Mouse (Mus musculus) stomach, embryonic 15.5 days (tissue): ENCODE measurements around the gene Cul7. TPM values are rescaled to one million over a fixed set of nuclear protein-coding genes. Genes with fewer than 3 reads are reported as not detected.
A peak's percentile ranks its signal among the peaks of the same experiment; 100 is the strongest.

Experiments used
- ATAC-seq: fragments of 200-750 bp; cut with Nextera tagmentation; 2 replicates; pipeline ENCODE4 v1.8.0; 2017; ENCODE audit warnings: low read depth, moderate number of reproducible peaks, moderate TSS enrichment; ENCODE audit not compliant: insufficient read depth, low FRiP score
- H3K27ac ChIP-seq: fragments of 300-500 bp; sonication (generic); 2 replicates; pipeline ENCODE4 v1.5.1; 2015; ENCODE audit warnings: mild to moderate bottlenecking, inconsistent platforms
- H3K27me3 ChIP-seq: fragments of 300-500 bp; sonication (generic); replicated peaks from 2 replicates; pipeline ENCODE4 v1.6.1; 2015; ENCODE audit warnings: inconsistent platforms
- H3K36me3 ChIP-seq: fragments of 300-500 bp; sonication (generic); 2 replicates; pipeline ENCODE4 v1.6.1; 2015; ENCODE audit warnings: inconsistent platforms
- H3K4me1 ChIP-seq: fragments of 300-500 bp; sonication (generic); 2 replicates; pipeline ENCODE4 v1.6.1; 2015; ENCODE audit warnings: inconsistent platforms
- H3K4me2 ChIP-seq: fragments of 300-500 bp; sonication (generic); 2 replicates; pipeline ENCODE4 v1.6.1; 2015; ENCODE audit warnings: mild to moderate bottlenecking, inconsistent platforms
- H3K4me3 ChIP-seq: fragments of 300-500 bp; sonication (generic); replicated peaks from 2 replicates; pipeline ENCODE4 v1.5.1; 2015; ENCODE audit warnings: inconsistent platforms
- H3K9ac ChIP-seq: fragments of 300-500 bp; sonication (generic); 2 replicates; pipeline ENCODE4 v1.6.1; 2015; ENCODE audit warnings: inconsistent platforms
- H3K9me3 ChIP-seq: fragments of 300-500 bp; sonication (generic); 2 replicates; pipeline ENCODE4 v1.6.1; 2016; ENCODE audit warnings: inconsistent platforms
- WGBS: fragments of 180-500 bp; shearing (Covaris S2); methylation state at CpG from one replicate; pipeline ENCODE4 v1.1.7; 2015; 5-methylcytosine and 5-hydroxymethylcytosine counted together
- polyA plus RNA-seq: library from polyadenylated mRNA; unstranded; fragments of >200 nt; fragmentation: Nextera tagmentation; extraction: Ambion mirVana; gene quantifications from 2 replicates; pipeline ENCODE4 v1.2.1, GENCODE M21; 2015

Cul7 gene
- polyA plus RNA-seq, 1 experiment from 2014 or later, result 42.9 TPM

- Histone ChIP-seq H3K36me3 (no peaks in the 10 kb centered on the region), H3K4me3 (peak overlapping the region; percentile 9), H3K9me3 (no peaks in the 10 kb centered on the region), H3K4me2 (peak overlapping the region; percentile 44), H3K9ac (no peak overlapping the region; the same call in 1 of the 2 replicates), H3K27me3 (no peaks in the 10 kb centered on the region), H3K4me1 (peaks cover 80% of the 10 kb centered on the region), H3K27ac (peak overlapping the region; percentile 92)
- ATAC-seq, result peak; percentile 29; the same call in 1 of the 2 replicates
- WGBS, result 15% methylated on average over 6 of the region's 6 CpGs
Observed at GRCm38 (mm10) chr17:46618394-46618768, 31.8 kb upstream of the Cul7 start.

GRCm38 (mm10) chr17:46618769-46619682 is 31.1 kb upstream of the Cul7 start:
- Histone ChIP-seq H3K4me1 (peaks cover 80% of the 10 kb centered on the region), H3K4me3 (peak overlapping the region; percentile 9), H3K27me3 (no peaks in the 10 kb centered on the region), H3K27ac (peak overlapping the region; percentile 92), H3K36me3 (no peaks in the 10 kb centered on the region), H3K4me2 (peak overlapping the region; percentile 44), H3K9ac (peak overlapping the region; percentile 19; the same call in 1 of the 2 replicates), H3K9me3 (no peaks in the 10 kb centered on the region)
- 19% methylated on average over 27 of the region's 27 CpGs for WGBS
- peak; percentile 33; the same call in 1 of the 2 replicates for ATAC-seq

DNA sequence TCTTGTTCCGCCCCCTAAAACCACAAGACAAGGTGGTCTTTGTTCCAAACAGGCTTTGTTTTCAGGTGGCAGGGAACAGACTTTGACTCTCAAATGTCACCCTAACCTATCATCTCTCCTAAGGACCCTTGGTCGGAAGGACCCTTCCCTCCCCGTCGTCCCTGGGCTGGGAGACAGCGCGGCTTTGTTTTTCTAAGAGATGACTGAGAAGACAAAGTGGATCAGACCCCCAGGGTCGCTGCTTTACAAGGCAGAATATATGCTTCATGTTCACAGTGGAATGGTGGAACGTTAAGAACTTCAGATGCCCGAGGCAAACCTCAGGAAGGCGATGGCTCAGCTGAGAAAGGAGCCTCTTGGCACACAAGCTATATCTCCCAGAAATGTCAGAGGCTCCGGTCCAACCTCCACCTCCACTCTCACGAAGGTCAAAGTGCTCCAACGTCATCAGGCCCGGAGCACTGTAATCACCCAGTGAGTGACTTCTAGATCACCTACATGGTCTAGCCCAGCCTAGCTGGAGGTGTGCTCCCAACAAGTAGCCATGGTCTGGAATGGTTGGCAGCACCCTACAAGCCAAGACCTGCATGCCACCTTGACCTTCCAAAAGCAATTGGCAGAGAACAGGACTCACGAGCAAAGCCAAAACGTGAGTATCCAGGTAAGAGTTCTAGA is 30.3 kb upstream of the Cul7 start:
- no peak for ATAC-seq
- Histone ChIP-seq H3K4me1 (peaks cover 85% of the 10 kb centered on the region), H3K36me3 (no peaks in the 10 kb centered on the region), H3K9ac (peak overlapping the region; percentile 19; the same call in 1 of the 2 replicates), H3K4me3 (no peak overlapping the region; the same call in 1 of the 2 replicates), H3K27ac (peak overlapping the region; percentile 92), H3K4me2 (peak overlapping the region; percentile 44), H3K9me3 (no peaks in the 10 kb centered on the region), H3K27me3 (no peaks in the 10 kb centered on the region)
- 39% methylated on average over 16 of the region's 16 CpGs for WGBS

DNA sequence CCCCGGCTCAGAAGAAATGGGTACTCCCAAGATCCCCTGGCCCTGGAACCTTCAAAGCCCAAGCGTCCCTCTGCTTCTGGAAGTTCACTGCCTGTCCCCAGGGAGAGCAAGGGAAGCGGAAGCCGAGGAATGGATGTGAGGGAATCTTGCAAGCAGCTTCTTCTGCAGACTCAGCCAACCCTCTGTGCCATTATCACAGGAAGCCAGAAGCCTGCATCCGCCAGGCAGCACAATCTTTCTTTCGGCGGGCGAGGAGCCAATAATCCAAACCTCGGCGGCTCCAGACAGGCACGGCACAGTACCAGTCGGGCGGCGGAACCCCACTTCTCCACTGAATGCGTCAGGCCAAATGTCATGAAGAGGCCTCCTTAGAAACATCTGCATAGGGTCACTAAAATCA is 28.8 kb upstream of the Cul7 start:
- Histone ChIP-seq H3K4me2 (peak overlapping the region; percentile 26; the same call in 1 of the 2 replicates), H3K36me3 (no peaks in the 10 kb centered on the region), H3K4me1 (peaks cover 89% of the 10 kb centered on the region), H3K9me3 (no peaks in the 10 kb centered on the region), H3K27ac (peak overlapping the region; percentile 53; the same call in 1 of the 2 replicates), H3K27me3 (no peaks in the 10 kb centered on the region), H3K9ac (no peak overlapping the region), H3K4me3 (no peak overlapping the region)
- WGBS, result 31% methylated on average over 15 of the region's 15 CpGs
- no peak for ATAC-seq

DNA sequence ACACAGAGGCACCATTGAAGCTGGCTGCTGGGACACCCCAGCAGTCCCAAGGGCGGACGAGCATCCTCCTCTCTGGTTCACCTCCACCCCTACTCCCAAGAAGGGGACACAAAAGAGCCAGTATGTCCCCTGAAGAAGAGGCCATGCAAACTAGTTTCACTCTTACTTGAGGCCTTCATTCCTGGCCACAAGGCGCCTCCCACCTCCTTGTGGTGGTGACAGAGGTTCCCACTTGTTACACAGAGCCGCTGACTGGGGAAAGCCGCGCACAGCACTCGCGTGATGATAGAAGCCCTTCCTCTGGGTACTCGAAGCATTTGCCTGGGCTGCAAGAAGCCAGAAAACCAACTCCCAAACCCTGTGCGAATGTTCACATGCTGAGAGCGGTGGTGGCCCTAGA is 27.9 kb upstream of the Cul7 start:
- Histone ChIP-seq H3K4me2 (no peak overlapping the region), H3K9me3 (no peaks in the 10 kb centered on the region), H3K4me1 (peaks cover 91% of the 10 kb centered on the region), H3K9ac (no peak overlapping the region), H3K27ac (peak overlapping the region; percentile 53), H3K27me3 (no peaks in the 10 kb centered on the region), H3K4me3 (no peak overlapping the region), H3K36me3 (no peaks in the 10 kb centered on the region)
- WGBS, result 60% methylated on average over 11 of the region's 11 CpGs
- no peak for ATAC-seq

- Histone ChIP-seq H3K27me3 (no peaks in the 10 kb centered on the region), H3K4me3 (no peak overlapping the region), H3K36me3 (no peaks in the 10 kb centered on the region), H3K27ac (peak overlapping the region; percentile 74), H3K4me1 (peaks cover 81% of the 10 kb centered on the region), H3K4me2 (peak overlapping the region; percentile 25), H3K9ac (no peak overlapping the region), H3K9me3 (no peaks in the 10 kb centered on the region)
- WGBS, result 27% methylated on average over 10 of the region's 10 CpGs
- no peak for ATAC-seq
Observed at GRCm38 (mm10) chr17:46623819-46624557, 26.1 kb upstream of the Cul7 start.

DNA sequence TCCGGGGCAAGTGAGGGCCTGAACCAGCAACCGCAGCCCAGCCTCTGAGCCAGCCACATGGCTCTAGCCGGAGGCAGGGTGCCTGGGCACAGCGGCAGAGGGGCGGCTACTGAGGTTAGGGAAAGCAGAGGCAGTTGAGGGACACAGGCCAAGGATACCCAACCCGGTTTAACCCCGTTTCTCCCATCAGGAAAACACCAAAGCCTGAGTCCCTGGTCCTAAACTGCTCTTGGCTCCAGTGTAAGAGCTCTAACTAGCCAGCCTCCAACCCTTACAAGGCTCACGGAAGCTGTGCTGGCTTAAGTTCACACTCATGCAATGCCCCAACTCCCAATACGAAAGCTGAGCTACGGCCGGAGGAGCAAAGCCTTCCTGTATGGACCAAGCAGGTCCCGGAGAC is 25.5 kb upstream of the Cul7 start:
- H3K4me1 ChIP-seq, result peaks cover 75% of the 10 kb centered on the region
- 59% methylated on average over 12 of the region's 12 CpGs for WGBS
- no peak overlapping the region for H3K9ac ChIP-seq
- H3K4me3 ChIP-seq, result no peak overlapping the region
- peak overlapping the region; percentile 25 for H3K4me2 ChIP-seq
- H3K27ac ChIP-seq, result peak overlapping the region; percentile 74
- ATAC-seq, result no peak
- H3K27me3 ChIP-seq, result no peaks in the 10 kb centered on the region
- no peaks in the 10 kb centered on the region for H3K9me3 ChIP-seq
- no peaks in the 10 kb centered on the region for H3K36me3 ChIP-seq

GRCm38 (mm10) chr17:46627409-46627808 is 22.7 kb upstream of the Cul7 start:
- H3K4me3 ChIP-seq, result peak overlapping the region; percentile 89
- no peaks in the 10 kb centered on the region for H3K27me3 ChIP-seq
- peaks cover 4% of the 10 kb centered on the region; the same call in 1 of the 2 replicates for H3K36me3 ChIP-seq
- H3K4me1 ChIP-seq, result peaks cover 69% of the 10 kb centered on the region
- peak overlapping the region; percentile 71 for H3K4me2 ChIP-seq
- ATAC-seq, result no peak
- H3K9ac ChIP-seq, result peak overlapping the region; percentile 97; the same call in 1 of the 2 replicates
- H3K27ac ChIP-seq, result peak overlapping the region; percentile 96; the same call in 1 of the 2 replicates
- WGBS, result 30% methylated on average over 6 of the region's 6 CpGs
- no peaks in the 10 kb centered on the region for H3K9me3 ChIP-seq

GRCm38 (mm10) chr17:46628471-46628790 is 21.7 kb upstream of the Cul7 start:
- no peaks in the 10 kb centered on the region for H3K9me3 ChIP-seq
- H3K36me3 ChIP-seq, result peaks cover 5% of the 10 kb centered on the region
- peaks cover 60% of the 10 kb centered on the region for H3K4me1 ChIP-seq
- ATAC-seq, result no peak
- peak overlapping the region; percentile 71 for H3K4me2 ChIP-seq
- WGBS, result under 1% methylated on average over 13 of the region's 13 CpGs
- H3K27ac ChIP-seq, result peak overlapping the region; percentile 96
- no peaks in the 10 kb centered on the region for H3K27me3 ChIP-seq
- peak overlapping the region; percentile 89 for H3K4me3 ChIP-seq
- peak overlapping the region; percentile 97 for H3K9ac ChIP-seq

GRCm38 (mm10) chr17:46628791-46629684 is 21.1 kb upstream of the Cul7 start, which contains the start of gene Ptk7:
TSS of gene Ptk7 (minus strand) at chr17:46629504.
- H3K4me1 ChIP-seq, result peaks cover 55% of the 10 kb centered on the region
- peaks cover 11% of the 10 kb centered on the region for H3K36me3 ChIP-seq
- H3K9ac ChIP-seq, result peak within 1 kb of the TSS; percentile 97
- under 1% methylated on average over 79 of the region's 90 CpGs for WGBS
- H3K27ac ChIP-seq, result peak within 1 kb of the TSS; percentile 96
- peak within 1 kb of the TSS; percentile 89 for H3K4me3 ChIP-seq
- no peaks in the 10 kb centered on the region for H3K9me3 ChIP-seq
- H3K27me3 ChIP-seq, result no peaks in the 10 kb centered on the region
- H3K4me2 ChIP-seq, result peak within 1 kb of the TSS; percentile 71
- peak; percentile 61 for ATAC-seq
